Mouse (Mus musculus): Measurements from ENCODE around the gene Urah. TPM values are rescaled to one million over a fixed set of nuclear protein-coding genes. Genes with fewer than 3 reads are reported as not detected.
A peak's percentile ranks its signal among the peaks of the same experiment; 100 is the strongest.

Urah gene
- polyA plus RNA-seq, 1 experiment from 2014 or later, result not detected

DNA sequence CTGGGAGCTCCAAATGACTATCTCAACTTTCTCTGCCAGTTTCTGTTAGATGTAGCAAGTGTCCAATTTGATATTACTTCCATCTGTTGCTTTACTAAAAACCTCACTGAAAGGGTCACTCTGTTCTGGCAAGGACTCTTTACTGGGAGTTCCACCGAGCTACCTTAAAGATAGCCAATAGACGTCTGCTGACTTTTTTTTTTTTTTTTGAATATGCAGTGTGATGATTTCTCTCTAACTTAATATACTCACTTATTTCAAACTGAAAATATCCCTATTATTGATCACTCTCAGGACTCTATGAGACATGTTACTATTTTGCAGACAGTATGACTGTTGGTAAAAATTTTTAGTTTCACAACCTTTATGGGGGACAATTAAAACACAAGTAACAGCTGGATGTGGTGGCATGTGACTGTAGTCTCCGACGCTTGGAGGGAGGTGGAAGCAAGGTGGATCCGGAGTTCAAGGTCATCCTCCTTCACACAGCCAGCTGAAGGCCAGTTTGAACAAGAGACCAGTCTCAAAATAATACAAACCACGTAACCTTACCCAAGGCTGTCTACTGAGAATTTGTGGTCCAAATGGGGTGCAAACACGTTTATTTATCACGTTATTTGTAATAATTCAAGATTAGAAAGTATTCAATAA is 46.2 kb downstream of the Urah start:
- no peak overlapping the region for H3K27ac ChIP-seq (ENCODE audit: low read depth, low read length)
- peak overlapping the region; percentile 52 for H3K4me3 ChIP-seq (ENCODE audit: low read depth, low read length)
- WGBS, result 35% methylated on average over 8 of the region's 8 CpGs
- DNase-seq (ENCODE audit: low spot score, missing footprints) (no peak), ATAC-seq (ENCODE audit: low FRiP score) (no peak)
- no peaks in the 10 kb centered on the region for H3K27me3 ChIP-seq (ENCODE audit: control insufficient read depth, insufficient read depth, low read length)
- H3K36me3 ChIP-seq (ENCODE audit: control insufficient read depth, insufficient read depth, low read length), result 0 out of 2 replicates have a peak, but pooled peaks cover 2% of the 10 kb centered on the region
- H3K4me2 ChIP-seq, result peak overlapping the region; percentile 85
- no peaks in the 10 kb centered on the region for H3K9me3 ChIP-seq (ENCODE audit: control insufficient read depth, low read length)
- H3K4me1 ChIP-seq (ENCODE audit: control insufficient read depth, insufficient read depth, low read length), result peaks cover 8% of the 10 kb centered on the region
- H3K9ac ChIP-seq (ENCODE audit: low read length), result peak overlapping the region; percentile 49

DNA sequence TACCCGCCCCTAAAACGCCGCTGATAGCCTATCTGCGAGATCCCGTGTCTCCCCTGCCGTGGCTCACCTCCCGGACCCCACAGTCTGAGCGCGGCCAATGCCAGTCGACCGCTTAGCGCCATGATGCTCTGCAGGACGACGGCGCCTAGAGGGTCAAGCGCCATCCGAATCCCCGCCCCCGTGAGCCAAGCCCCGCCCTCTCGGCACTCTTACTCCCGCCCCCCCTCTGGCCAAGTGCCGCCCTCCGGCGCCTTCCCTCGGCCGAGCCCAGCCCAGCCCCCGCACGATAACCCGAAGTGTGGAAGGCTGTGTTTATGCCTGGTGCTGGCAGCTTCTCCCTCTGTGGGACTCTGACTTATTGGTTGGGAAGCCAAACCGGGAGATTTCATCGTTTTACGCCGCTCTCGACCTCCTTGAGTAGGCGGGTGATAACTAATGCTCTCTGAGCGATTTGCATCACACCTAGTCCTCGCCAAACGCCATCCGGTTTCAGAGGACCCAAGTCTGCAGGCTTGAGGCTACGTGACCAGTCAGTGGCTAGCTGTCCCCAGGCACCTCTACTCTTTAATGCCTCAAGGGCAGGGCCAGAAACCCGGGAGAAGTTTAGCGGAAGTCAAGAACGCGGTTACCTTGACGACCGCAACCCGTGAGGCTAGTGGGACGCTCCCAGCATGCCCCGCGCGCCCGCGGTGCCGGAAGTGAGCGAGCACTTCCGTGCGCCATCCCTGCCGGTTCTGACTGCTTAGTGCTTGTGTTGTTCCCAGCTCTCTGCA is 47.1 kb downstream of the Urah start, which contains the start of the genes Psmd13 and Sirt3:
Gene Psmd13 (plus strand): TSS at position 273 of the 773 bp plus-strand sequence.
Gene Sirt3 (minus strand): TSS at position 614 of the 773 bp plus-strand sequence.
- no peaks in the 10 kb centered on the region for H3K27me3 ChIP-seq (ENCODE audit: control insufficient read depth, insufficient read depth, low read length)
- H3K4me2 ChIP-seq, result peak within 1 kb of the TSS; percentile 85
- H3K36me3 ChIP-seq (ENCODE audit: control insufficient read depth, insufficient read depth, low read length), result no peaks in the 10 kb centered on the region
- no peaks in the 10 kb centered on the region for H3K9me3 ChIP-seq (ENCODE audit: control insufficient read depth, low read length)
- H3K27ac ChIP-seq (ENCODE audit: low read depth, low read length), result peak within 1 kb of the TSS; percentile 75
- peak within 1 kb of the TSS; percentile 52 for H3K4me3 ChIP-seq (ENCODE audit: low read depth, low read length)
- peak; percentile 95 for ATAC-seq (ENCODE audit: low FRiP score)
- peaks cover 8% of the 10 kb centered on the region for H3K4me1 ChIP-seq (ENCODE audit: control insufficient read depth, insufficient read depth, low read length)
- peak; percentile 99 for DNase-seq (ENCODE audit: low spot score, missing footprints)
- peak within 1 kb of the TSS; percentile 49 for H3K9ac ChIP-seq (ENCODE audit: low read length)
- under 1% methylated on average over 59 of the region's 59 CpGs for WGBS

DNA sequence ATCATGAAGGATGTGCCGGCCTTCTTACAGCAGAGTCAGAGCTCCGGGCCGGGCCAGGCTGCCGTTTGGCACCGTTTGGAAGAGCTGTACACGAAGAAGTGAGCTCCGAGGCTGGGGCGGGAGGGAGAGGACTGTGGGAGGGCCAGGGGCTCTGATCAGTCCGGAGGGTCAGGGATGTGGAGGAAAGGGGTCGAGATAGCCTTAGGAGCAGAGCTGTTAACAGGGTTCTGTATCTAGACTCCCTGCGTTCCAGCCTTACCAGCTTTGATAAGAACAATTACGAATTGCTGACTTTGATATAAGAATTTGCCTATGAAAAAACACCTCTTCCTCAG is 47.6 kb downstream of the Urah start:
- Histone ChIP-seq H3K27ac (ENCODE audit: low read depth, low read length) (no peak overlapping the region), H3K9ac (ENCODE audit: low read length) (peak overlapping the region; percentile 49), H3K9me3 (ENCODE audit: control insufficient read depth, low read length) (no peaks in the 10 kb centered on the region), H3K27me3 (ENCODE audit: control insufficient read depth, insufficient read depth, low read length) (no peaks in the 10 kb centered on the region), H3K4me2 (peak overlapping the region; percentile 85), H3K4me3 (ENCODE audit: low read depth, low read length) (peak overlapping the region; percentile 52), H3K36me3 (ENCODE audit: control insufficient read depth, insufficient read depth, low read length) (no peaks in the 10 kb centered on the region), H3K4me1 (ENCODE audit: control insufficient read depth, insufficient read depth, low read length) (peaks cover 8% of the 10 kb centered on the region)
- DNase-seq (ENCODE audit: low spot score, missing footprints) (no peak), ATAC-seq (ENCODE audit: low FRiP score) (peak; percentile 70)
- 1% methylated on average over 12 of the region's 12 CpGs for WGBS

Other genes with a start within 250 kb of the Urah start
- gene Olfr46, start 233.7 kb upstream of the Urah start, polyA plus RNA-seq (2014; fragmentation: Nextera tagmentation; extraction: Ambion mirVana), result 0.04 TPM in 1 of 2 replicates, not detected in the other
- not detected in 2 replicates for gene Olfr61, start 206.0 kb upstream of the Urah start, polyA plus RNA-seq (2014; fragmentation: Nextera tagmentation; extraction: Ambion mirVana)
- gene Olfr53, start 188.6 kb upstream of the Urah start, polyA plus RNA-seq (2014; fragmentation: Nextera tagmentation; extraction: Ambion mirVana), result not detected in 2 replicates
- gene Olfr539, start 175.1 kb upstream of the Urah start, polyA plus RNA-seq (2014; fragmentation: Nextera tagmentation; extraction: Ambion mirVana), result not detected in 2 replicates
- not detected in 2 replicates for gene Olfr45, start 153.1 kb upstream of the Urah start, polyA plus RNA-seq (2014; fragmentation: Nextera tagmentation; extraction: Ambion mirVana)
- gene Olfr541, start 137.8 kb upstream of the Urah start, polyA plus RNA-seq (2014; fragmentation: Nextera tagmentation; extraction: Ambion mirVana), result not detected in 2 replicates
- gene Cyp2e1, start 71.3 kb upstream of the Urah start, polyA plus RNA-seq (2014; fragmentation: Nextera tagmentation; extraction: Ambion mirVana), result not detected in 2 replicates
- gene Syce1, start 47.2 kb upstream of the Urah start, polyA plus RNA-seq (2014; fragmentation: Nextera tagmentation; extraction: Ambion mirVana), result 0.12 TPM in 1 of 2 replicates, not detected in the other
- 5.4 and 7.1 TPM in 2 replicates for gene Zfp941, start 12.8 kb upstream of the Urah start, polyA plus RNA-seq (2014; fragmentation: Nextera tagmentation; extraction: Ambion mirVana)
- gene Scgb1c1, start 10.5 kb downstream of the Urah start, polyA plus RNA-seq (2014; fragmentation: Nextera tagmentation; extraction: Ambion mirVana), result not detected in 2 replicates
- not detected in 2 replicates for gene Odf3, start 12.8 kb downstream of the Urah start, polyA plus RNA-seq (2014; fragmentation: Nextera tagmentation; extraction: Ambion mirVana)
- gene Gm45785, start 21.3 kb downstream of the Urah start, polyA plus RNA-seq (2014; fragmentation: Nextera tagmentation; extraction: Ambion mirVana), result not detected in 2 replicates
- gene Ric8a, start 21.9 kb downstream of the Urah start, polyA plus RNA-seq (2014; fragmentation: Nextera tagmentation; extraction: Ambion mirVana), result 60.4 and 65.5 TPM in 2 replicates
- 23.9 and 25.3 TPM in 2 replicates for gene Bet1l, start 22.6 kb downstream of the Urah start, polyA plus RNA-seq (2014; fragmentation: Nextera tagmentation; extraction: Ambion mirVana)
- gene Psmd13, start 47.0 kb downstream of the Urah start, polyA plus RNA-seq (2014; fragmentation: Nextera tagmentation; extraction: Ambion mirVana), result 173 and 182 TPM in 2 replicates
- 18.4 and 21.6 TPM in 2 replicates for gene Sirt3, start 47.3 kb downstream of the Urah start, polyA plus RNA-seq (2014; fragmentation: Nextera tagmentation; extraction: Ambion mirVana)
- not detected in 2 replicates for gene Cox8b, start 65.4 kb downstream of the Urah start, polyA plus RNA-seq (2014; fragmentation: Nextera tagmentation; extraction: Ambion mirVana)
- gene Nlrp6, start 85.9 kb downstream of the Urah start, polyA plus RNA-seq (2014; fragmentation: Nextera tagmentation; extraction: Ambion mirVana), result 0.08 and 0.21 TPM in 2 replicates
- 10.2 and 12.5 TPM in 2 replicates for gene Pgghg, start 106.4 kb downstream of the Urah start, polyA plus RNA-seq (2014; fragmentation: Nextera tagmentation; extraction: Ambion mirVana)
- 0.20 TPM in 1 of 2 replicates, not detected in the other for gene Ifitm5, start 115.3 kb downstream of the Urah start, polyA plus RNA-seq (2014; fragmentation: Nextera tagmentation; extraction: Ambion mirVana)
- gene Gm45717, start 120.9 kb downstream of the Urah start, polyA plus RNA-seq (2014; fragmentation: Nextera tagmentation; extraction: Ambion mirVana), result not detected in 2 replicates
- gene Ifitm2, start 121.0 kb downstream of the Urah start, polyA plus RNA-seq (2014; fragmentation: Nextera tagmentation; extraction: Ambion mirVana), result 198 and 207 TPM in 2 replicates
- 8.0 and 9.5 TPM in 2 replicates for gene Ifitm1, start 132.2 kb downstream of the Urah start, polyA plus RNA-seq (2014; fragmentation: Nextera tagmentation; extraction: Ambion mirVana)
- 13.5 and 14.0 TPM in 2 replicates for gene Ifitm3, start 175.8 kb downstream of the Urah start, polyA plus RNA-seq (2014; fragmentation: Nextera tagmentation; extraction: Ambion mirVana)
- not detected in 2 replicates for gene Ifitm6, start 182.9 kb downstream of the Urah start, polyA plus RNA-seq (2014; fragmentation: Nextera tagmentation; extraction: Ambion mirVana)
- not detected in 2 replicates for gene Gm17387, start 194.1 kb downstream of the Urah start, polyA plus RNA-seq (2014; fragmentation: Nextera tagmentation; extraction: Ambion mirVana)
- 18.8 and 19.5 TPM in 2 replicates for gene B4galnt4, start 226.1 kb downstream of the Urah start, polyA plus RNA-seq (2014; fragmentation: Nextera tagmentation; extraction: Ambion mirVana)
- gene Pkp3, start 243.2 kb downstream of the Urah start, polyA plus RNA-seq (2014; fragmentation: Nextera tagmentation; extraction: Ambion mirVana), result 0.82 and 0.84 TPM in 2 replicates